Mouse (Mus musculus): ENCODE measurements at regions not wholly inside any gene's neighbourhood (a gene's known extent, or its start where the extent isn't known, plus 50 kb on each side); places are given as distances from the start of the nearest gene placed in this dataset.

DNA sequence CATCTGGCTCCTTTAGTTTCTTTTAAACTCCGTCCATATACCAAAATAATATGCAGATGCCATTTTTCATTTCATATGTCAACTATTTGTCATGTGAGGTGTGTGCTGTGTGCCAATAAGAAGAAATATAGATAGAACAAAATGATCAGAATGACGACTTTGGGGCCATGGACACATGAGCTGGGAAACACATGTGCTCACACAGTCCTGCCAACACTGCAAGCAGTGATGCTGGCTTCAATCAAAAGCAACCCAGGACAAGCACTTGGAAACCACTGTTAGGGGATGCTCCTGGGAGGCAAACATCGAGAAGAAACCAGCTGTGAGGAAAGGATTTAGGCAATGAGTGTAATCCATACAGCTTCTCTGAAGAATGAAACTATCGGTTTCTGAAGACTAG is 731.4 kb downstream of the Basp1 start:
- no peak for DNase-seq (ENCODE audit: low spot score)

DNA sequence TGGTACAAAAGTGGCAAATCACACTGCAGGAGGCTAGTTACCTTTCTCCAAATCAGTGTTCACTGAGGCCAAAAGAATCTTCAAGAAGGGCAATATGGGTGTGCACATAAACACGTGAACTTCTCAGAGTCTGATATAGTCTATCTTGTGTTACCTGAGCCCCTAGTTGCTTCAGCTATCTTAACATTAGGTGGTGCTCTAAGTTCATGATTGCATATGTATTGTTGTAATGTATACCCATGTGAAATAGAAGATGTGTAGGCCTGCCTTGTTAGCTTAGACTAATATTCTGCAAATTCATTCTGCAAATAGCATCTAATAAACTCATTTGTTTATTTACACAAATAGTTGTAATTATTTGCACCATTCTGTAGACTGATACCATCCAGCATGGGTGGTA is 764.6 kb downstream of the Basp1 start:
- no peak for DNase-seq (ENCODE audit: low spot score)

DNA sequence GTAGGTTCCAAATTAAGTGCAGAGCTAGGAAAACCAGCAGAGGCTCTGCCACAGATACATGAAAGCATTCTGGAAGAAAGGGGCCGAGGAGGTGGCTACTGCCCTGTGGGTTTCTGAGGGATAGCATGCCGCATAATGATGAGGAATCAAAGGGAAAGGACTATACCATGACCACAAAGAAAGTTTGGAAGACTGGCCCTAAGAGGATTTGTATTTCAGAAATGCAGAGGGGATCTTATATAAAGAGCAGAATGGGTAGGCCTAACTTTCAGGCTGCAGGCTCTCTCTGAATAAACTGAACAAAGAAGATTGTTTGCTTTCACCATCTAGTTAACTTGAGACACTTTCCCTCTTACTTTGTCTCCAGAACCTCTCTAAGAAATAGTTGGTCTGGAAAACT is 777.9 kb downstream of the Basp1 start:
- DNase-seq (ENCODE audit: low spot score) = no peak

DNA sequence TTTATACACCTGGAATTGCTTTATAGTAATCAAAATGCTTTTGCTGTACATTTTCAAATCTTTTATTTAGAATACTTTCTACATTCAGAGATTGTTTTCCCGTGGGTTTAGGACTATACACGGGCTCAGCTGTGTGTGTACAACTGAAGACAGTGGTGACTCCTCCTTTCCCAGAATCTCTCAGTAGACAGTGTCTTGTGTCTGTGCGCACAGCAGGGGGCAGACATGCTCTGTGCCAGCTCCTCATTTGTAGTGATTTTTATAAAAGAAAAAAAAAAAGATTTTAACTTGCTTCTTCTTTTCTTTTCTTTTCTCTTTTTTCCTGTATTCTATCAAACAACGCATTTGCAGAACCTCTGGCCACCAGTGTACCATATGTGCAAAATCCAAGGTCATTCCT is 817.3 kb downstream of the Basp1 start:
- DNase-seq (ENCODE audit: low spot score) = no peak

DNA sequence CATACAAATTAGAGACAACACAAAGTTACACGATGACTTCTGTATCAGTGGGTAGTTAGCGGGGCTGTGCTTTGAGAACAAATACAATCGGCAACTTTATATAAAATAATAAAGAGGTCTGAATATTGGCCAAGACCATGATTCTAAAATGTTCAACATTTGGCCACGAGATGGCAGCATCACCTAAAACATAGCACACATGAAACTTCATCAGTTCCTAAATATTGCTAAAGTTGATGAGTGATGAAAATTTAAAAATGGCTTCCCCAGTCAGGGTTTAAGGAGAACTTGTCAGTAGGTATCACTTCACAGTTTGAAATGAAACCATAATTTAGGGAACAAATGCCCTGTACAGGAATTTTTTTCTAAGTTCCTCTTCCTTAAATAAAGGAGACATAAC is 824.6 kb downstream of the Basp1 start:
- DNase-seq (ENCODE audit: low spot score) = no peak

DNA sequence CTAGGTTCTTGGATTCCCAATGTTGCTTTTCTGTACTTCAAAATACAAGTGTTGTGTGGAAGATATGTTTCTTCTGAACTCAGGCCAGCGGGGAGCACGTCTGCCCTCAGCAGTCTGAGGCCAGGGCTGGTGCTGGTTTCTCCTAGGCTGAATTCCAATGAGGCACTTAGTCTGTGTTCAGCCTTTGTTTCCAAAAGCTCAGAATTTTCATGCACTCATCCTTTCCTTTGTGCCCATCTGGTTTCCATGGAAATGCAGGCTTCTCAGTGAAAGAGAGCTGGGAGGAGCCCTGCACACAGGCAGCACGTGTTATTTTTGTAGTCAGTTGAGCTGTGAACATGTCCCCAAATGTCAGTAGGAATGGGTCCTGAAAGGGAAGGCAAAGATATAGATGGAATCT is 846.6 kb downstream of the Basp1 start:
- no peak for DNase-seq (ENCODE audit: low spot score)

DNA sequence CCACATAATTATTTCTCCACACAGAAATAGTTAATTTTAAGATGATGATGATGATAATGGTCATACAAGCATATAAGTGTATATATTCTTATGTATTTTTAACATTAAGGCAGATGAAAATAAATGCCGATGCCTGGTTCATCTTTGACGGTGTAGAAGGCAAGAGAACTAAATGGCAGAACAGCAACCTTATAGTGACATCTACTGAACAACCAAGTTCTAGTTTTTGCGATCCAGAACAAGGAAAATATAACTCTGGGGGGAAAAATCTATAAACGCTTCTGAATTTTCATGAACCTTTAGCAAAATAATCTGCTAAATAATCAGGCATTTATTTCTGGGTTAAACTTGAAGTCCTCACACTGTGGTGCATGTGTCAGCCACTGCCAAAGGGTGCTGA is 856.8 kb downstream of the Basp1 start:
- no peak for DNase-seq (ENCODE audit: low spot score)

DNA sequence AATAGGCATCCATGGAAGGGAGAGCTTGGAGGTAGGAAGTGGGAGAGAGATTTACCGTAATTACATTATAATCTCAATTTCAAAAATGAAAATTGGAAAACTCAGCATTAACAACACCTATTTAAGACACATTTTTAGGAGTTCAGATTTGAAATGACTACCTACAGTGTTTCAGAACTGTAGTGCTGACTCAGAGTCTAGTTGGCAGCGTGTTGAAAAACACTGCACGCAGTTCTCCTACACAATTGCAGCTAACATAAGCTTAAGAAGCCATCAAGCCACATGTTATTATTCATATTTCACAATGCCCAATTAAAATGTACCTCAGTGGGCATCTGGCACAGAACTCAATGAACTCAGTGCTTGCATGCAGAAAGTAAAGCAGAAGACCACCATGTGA is 863.5 kb downstream of the Basp1 start:
- DNase-seq (ENCODE audit: low spot score) = no peak

DNA sequence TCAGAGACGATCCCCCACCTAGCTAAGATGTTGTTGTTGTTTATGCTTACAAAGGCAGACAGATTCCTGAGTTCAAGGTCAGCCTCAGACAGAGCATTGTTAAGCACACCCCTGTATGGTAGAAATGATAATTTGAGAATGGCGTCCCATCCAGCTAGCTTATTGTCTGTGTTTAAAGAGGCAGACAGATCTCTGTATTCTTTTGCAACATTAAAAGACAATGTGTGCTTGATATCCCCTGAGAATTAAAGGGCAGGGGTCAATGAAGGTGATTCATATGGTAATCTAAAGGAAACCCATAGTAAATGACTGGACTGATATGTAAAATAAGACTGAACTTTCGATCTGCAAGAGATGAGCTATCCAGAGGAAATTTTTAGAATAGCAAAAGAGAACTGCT is 883.5 kb downstream of the Basp1 start:
- no peak for DNase-seq (ENCODE audit: low spot score)

DNA sequence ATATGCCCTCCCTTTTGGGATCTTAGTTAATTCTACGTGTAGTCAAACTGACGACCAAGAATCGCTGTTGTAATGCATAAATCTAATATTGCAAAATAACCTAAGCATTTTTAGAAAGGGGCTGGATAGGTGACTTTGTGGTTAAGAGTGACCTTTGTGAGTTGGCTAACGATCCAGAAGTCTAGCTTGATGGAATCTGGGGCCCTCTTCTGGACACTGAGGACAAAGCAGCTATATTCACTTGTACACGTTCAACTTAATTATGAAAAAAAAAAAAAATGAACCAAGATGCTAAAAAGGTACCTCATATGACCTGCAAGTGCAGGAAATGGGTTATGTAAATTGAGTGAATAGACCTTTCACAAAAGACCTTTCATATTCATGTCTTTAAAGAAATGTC is 886.2 kb downstream of the Basp1 start:
- DNase-seq (ENCODE audit: low spot score) = no peak

DNA sequence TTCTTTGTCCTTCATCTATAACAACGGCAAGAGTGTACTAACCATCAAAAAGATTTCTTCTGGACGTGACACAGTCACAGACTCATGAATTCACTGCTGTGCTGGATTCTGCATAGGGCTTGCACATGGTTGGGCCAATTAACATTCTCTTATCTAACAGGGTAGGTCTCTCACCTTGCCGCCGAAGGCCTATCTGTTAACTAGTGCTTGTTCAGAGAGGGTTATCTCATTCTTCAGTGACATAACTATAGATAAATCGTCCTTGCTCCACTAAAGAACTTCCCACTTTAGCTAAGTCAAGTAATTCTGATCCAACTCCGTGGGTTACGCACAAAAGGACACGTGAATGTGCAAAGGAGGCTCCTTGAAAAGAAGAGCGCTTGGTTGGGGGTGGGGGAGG is 899.6 kb downstream of the Basp1 start:
- no peak for DNase-seq (ENCODE audit: low spot score)

DNA sequence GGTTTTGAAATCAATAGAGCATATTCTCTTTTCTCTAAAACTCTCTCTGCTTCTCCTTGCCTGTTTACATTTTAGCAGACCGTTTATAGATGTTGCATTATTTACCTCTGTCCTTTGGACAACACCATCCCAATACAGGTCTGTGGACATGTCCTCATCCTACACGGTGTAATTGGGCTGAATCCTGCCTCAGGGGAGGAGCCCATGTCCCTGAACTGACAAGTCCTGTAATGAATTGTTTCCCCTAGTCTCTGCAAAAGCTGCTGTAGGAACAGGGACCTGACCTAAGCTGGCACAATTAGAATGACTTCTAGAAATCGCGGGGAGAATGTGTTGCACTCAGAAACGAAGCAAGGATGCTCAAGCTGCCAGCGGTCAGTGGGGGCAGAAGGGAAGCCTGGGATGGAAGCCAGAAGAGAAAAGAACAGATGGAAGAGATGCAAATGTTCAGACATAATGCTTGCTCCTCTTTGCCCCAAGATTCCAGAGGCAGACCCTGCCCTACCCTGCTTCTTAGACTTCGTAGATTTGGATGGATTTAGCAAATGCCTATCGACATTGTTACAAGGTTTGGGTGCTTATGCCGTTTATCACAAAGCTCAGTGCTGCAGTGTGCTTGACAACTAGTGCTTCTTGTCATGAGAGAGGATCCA is 911.5 kb downstream of the Basp1 start:
- DNase-seq (ENCODE audit: low spot score) = no peak

DNA sequence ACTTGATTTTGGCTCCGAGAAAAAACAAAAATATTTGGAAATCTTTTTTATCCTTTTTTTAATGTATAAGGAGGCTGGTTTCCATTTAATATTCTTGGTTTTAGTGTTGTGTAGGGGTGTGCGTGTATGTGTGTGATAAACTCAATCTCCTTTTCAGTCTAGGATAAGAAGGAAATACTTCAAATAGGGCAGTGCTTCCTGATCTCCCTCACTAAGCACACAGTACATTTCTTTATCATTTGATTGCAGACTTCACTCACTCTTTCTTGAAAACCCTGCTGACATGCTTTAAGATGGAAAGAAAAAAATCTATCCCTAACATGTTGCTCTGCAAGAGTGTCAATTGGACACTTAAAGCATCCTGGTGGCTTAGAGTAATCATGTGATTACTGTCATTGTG is 927.3 kb downstream of the Basp1 start:
- DNase-seq (ENCODE audit: low spot score) = no peak

DNA sequence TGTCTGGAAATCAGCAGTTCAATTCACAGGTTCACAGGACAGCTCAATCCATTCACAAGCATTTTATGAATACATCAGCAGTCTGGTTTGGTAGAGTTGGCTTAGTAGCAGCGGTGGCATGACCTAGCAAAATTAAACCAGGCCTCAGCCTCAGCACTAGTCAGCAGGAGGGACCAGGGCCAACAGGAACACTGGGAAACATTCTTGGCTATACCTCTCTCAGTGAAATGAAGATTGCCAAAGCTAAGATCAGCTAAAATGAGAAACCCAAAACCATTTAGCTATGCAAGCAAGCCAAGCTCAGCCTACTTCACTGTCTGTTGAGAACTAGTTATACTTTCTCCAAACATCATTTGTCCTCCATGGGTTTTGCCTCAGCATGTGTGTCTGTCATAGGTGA is 945.3 kb downstream of the Basp1 start:
- DNase-seq (ENCODE audit: low spot score) = no peak

DNA sequence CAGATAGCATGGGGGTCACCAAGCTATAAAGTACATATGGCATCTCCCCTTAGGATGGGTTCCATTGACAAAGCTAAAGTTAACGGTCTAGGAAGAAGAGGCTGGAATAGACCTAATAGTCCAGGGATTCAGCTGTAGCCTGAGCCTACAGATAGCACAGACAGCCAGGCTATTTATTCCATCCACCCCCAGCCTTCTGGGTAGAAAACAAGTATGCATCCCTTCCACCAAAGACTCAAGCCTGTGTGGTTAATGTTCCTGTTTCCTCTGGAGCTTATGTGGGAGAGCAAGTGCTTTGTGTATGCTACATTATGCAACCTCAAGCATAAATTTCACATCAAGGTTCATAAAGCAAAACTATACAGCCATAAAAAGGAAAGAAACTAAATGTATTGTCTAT is 955.8 kb downstream of the Basp1 start:
- no peak for DNase-seq (ENCODE audit: low spot score)

DNA sequence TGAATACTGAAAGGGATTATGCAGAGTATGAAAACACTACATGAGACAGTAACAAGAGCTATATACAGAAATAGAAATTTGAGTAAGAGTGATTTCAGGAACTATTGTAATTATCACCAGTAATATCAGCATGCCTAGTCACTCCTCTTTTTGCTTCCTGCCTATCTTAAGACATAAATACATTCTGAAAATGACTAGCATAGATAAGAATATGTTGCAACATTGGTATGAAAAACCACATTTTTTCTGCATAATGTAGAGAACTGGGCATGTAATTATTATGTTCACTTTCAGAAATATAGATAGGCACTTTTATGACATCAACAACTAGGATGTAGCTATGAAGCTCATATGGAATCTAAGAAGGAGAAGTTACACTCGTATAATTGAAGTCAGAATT is 980.5 kb downstream of the Basp1 start:
- DNase-seq (ENCODE audit: low spot score) = no peak

DNA sequence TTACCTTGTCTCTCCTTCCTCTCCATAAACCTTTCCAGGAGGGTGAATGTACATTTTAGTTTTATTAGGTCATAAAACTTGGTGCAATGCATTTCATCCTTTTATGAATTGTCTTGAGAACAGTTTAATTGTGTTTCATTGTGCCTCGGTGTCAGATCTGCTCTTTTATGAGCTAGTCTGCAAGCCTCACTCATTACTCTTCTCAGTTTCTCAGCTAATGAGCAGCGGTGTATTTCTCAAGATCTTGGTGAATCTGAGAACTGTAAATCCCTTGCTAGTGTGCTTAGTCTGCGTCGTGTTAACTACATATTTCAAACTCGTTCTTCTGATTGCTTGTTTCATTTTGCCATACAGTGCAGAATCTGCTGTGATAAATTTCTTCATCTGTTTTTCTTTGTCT is 984.4 kb downstream of the Basp1 start:
- no peak for DNase-seq (ENCODE audit: low spot score)

DNA sequence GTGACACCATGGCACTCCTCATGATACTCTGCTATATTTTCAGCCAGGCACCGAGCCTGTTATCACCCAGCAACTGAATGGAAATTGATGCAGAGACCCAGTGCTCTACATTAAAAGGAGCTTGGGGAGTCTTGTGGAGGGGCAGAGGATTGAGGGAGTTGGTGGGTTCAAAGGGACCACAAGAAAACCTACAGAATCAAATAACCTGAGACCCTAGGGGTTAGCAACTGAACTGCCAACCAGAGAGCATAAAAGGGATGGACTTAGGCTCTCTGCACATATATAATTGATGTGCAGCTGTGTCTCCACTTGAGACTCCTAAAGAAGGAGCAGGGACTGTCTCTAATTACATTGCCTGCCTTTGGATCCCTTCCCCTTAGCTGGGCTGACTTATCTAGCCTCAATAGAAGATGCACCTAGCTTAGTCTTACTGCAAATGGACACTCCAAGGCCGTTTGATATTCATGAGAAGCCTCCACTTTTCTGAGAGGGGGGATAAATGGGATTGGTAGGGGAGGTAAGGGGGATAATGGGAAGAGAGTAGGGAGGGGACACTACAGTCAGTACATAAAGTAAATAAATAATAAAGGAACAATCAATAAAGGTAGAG is 991.1 kb downstream of the Basp1 start:
- DNase-seq (ENCODE audit: low spot score) = no peak

DNA sequence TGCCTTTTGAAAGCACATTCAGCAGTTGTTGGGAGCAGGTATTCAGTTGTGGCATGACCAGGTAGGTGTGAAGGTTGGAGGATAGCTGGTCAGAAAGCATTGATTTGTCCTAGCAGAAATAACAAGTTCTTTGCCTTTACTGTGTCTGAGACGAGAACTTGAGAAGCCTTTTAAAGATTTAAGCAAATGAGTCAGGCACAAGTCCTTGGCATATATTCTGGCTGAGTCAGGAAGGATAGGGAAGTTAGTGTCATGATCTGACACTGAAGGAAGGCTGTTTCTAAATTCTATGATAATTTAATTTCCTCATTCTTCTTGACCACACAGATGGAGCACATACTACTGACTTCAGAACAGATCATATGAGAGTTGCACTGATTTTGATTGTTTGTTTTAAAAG is 993.8 kb downstream of the Basp1 start:
- DNase-seq (ENCODE audit: low spot score) = no peak

DNA sequence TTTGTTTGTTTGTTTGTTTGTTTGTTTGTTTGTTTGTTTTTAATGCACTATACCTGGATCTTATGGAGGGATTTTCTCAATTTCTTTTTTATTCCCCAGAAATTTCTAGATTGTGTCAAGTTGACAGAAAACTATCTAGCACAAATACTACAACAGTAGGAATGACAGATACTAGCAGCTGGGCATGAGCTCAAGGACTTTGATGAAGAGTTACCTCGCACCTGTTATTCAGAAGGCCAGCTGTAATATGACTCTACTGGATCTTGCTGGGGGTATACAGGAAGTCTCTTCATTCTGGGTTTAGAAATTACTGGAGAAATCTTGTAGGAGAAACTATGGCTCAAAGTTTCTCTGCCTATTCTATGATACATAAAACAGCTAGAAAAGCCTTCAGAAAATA is 994.4 kb downstream of the Basp1 start:
- no peak for DNase-seq (ENCODE audit: low spot score)

DNA sequence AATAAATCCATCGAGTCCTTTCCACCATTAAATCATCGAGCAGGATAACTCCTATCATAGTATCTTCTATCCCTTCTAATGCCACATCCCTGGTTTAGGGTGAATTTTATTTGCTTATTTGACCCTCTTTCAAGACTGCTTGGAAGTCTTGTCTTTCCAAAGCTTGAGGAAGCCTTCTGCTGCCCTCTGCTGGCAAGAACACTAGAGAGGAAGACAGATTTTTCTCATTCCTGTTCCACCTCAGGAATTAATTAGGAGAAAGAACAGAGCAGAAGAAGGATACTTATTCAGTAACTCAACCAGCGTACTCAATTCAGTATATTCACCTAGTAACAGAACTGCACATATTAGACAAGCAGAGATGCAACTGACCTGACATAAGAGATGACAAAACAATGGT is 1005.9 kb downstream of the Basp1 start:
- no peak for DNase-seq (ENCODE audit: low spot score)

DNA sequence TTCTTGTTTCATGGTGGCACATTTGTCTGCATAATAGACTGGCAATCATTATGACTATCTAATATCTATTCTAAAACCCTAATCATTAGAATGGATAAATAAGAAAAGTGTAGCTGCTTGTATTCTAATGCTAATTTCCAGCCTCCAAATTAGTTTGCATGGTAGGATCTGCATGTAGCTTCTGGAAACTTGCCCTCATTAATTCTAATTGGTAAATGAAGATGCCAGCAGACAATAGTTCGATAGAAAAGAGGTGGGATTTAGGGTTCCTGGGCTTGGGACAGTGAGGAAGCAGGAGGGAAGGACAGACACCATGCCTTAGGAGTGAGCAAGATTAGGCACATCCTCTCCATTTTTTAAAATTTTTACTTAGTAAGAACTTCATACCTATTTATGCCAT is 1008.3 kb downstream of the Basp1 start:
- DNase-seq (ENCODE audit: low spot score) = no peak

DNA sequence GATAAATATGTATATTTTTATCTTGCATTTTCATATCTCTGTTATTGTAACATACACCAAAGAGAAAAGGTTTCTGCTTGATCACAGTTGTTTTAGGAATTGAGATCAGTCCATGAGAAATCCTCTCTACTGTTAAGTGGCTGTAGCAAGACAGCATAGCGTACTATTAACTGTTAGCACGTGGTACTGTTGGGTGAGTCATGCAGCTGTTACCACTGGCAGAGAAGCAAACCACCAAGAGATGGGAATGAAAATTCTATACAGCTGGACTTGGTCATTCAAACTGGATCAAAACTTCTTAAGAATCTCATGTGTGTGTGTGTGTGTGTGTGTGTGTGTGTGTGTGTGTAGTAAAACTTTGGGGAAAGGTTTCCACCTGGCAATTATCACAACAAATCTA is 1013.5 kb downstream of the Basp1 start:
- DNase-seq (ENCODE audit: low spot score) = no peak

DNA sequence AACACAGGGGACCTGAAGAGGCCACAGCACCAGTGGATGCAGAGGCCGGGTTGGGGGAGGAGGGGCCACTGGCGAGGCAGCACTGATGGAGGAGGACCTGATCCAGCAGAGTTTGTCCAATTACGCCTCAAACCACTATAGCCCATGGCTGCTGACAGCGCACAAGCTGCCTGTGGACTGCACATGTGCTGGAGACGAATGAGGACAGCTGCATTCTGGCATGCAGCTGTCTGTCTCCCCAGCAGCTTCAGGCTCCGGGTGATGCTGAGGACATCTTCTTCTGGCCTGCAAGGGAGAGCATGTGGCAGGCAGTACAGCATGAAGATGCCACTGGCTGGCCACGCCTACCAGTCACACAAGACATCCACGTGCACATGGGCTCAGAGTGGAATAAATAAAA is 1055.2 kb downstream of the Basp1 start:
- no peak for DNase-seq (ENCODE audit: low spot score)
